Mouse (Mus musculus) neural tube, embryonic 15.5 days (tissue): ENCODE measurements around the gene Zmat1. TPM values are rescaled to one million over a fixed set of nuclear protein-coding genes. Genes with fewer than 3 reads are reported as not detected.
A peak's percentile ranks its signal among the peaks of the same experiment; 100 is the strongest.
"Not testable (repeated sequence)": the region's sequence is repeated elsewhere in the genome, so short reads cannot be mapped to it uniquely, and the experiment has no call there.

Experiments used
- ATAC-seq: fragments of 200-750 bp; cut with Nextera tagmentation; 2 replicates; pipeline ENCODE4 v1.8.0; 2017; ENCODE audit warnings: mild to moderate bottlenecking, moderate TSS enrichment, moderate library complexity; ENCODE audit not compliant: low FRiP score
- H3K27ac ChIP-seq: fragments of 300-500 bp; sonication (generic); replicated peaks from 2 replicates; pipeline ENCODE4 v1.5.1; 2015; ENCODE audit warnings: mild to moderate bottlenecking, inconsistent platforms
- H3K27me3 ChIP-seq: fragments of 300-500 bp; sonication (generic); replicated peaks from 2 replicates; pipeline ENCODE4 v1.6.1; 2015; ENCODE audit warnings: inconsistent platforms
- H3K36me3 ChIP-seq: fragments of 300-500 bp; sonication (generic); 2 replicates; pipeline ENCODE4 v1.6.1; 2015; ENCODE audit warnings: inconsistent platforms
- H3K4me1 ChIP-seq: fragments of 300-500 bp; sonication (generic); 2 replicates; pipeline ENCODE4 v1.6.1; 2015; ENCODE audit warnings: inconsistent platforms
- H3K4me2 ChIP-seq: fragments of 300-500 bp; sonication (generic); 2 replicates; pipeline ENCODE4 v1.6.1; 2015; ENCODE audit warnings: inconsistent platforms, mild to moderate bottlenecking, moderate library complexity
- H3K4me3 ChIP-seq: fragments of 300-500 bp; sonication (generic); replicated peaks from 2 replicates; pipeline ENCODE4 v1.5.1; 2015; ENCODE audit warnings: mild to moderate bottlenecking, inconsistent platforms
- H3K9ac ChIP-seq: fragments of 300-500 bp; sonication (generic); replicated peaks from 2 replicates; pipeline ENCODE4 v1.6.1; 2015; ENCODE audit warnings: mild to moderate bottlenecking, inconsistent platforms
- H3K9me3 ChIP-seq: fragments of 300-500 bp; sonication (generic); replicated peaks from 2 replicates; pipeline ENCODE4 v1.6.1; 2016; ENCODE audit warnings: inconsistent platforms
- WGBS: fragments of 180-500 bp; shearing (Covaris S2); methylation state at CpG from one replicate; pipeline ENCODE4 v1.1.7; 2015; ENCODE audit warnings: mixed read lengths; 5-methylcytosine and 5-hydroxymethylcytosine counted together
- polyA plus RNA-seq: library from polyadenylated mRNA; unstranded; fragments of >200 nt; fragmentation: Nextera tagmentation; extraction: Ambion mirVana; gene quantifications from 2 replicates; pipeline ENCODE4 v1.2.1, GENCODE M21; 2015

Gene Zmat1
- 9.7 and 9.9 TPM in 2 replicates for polyA plus RNA-seq

DNA sequence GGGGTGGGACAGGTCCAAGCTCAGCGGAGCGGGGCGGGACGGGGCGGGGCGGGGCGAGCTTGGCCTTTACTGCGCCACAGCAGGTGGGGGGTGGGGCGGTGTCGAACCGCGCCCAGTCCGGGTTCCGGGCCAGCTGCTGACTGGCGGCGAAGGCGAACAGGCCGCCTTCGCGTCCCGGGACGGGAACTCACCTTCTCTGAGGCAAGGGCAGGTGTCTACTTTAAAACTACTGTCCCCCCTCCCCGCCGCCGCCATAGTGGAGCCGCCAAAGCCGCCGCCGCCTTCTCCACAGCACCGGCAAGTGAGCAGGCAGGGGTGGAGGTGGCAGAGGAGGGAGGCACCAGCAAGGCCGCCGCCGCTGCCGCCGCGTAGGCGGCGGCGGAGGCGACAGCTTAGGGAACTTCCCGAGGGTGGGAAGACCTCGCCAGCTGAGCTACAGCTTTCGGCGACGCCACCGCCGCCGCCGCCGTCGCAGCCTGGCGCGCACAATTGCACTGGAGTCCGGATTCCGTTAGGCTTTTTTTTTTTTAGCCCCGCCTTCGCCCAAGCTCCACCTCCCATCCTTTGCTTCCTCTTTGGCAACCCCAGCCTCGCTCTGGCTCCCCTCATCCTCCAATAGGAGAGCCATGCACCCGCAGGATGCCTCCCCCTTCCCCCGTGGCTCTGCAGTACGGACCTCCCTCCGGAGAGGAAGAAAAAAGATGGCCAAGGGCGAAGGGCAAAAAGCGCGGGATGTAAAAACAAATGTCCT lies at the start of gene Zmat1:
Zmat1 (minus strand) TSS at position 490 of the 751 bp plus-strand sequence.
- peak within 1 kb of the TSS; percentile 81 for H3K9ac ChIP-seq
- ATAC-seq = peak; percentile 100
- peak within 1 kb of the TSS; percentile 96 for H3K27ac ChIP-seq
- H3K4me2 ChIP-seq = peak within 1 kb of the TSS; percentile 52
- no peaks in the 10 kb centered on the region for H3K9me3 ChIP-seq
- no peaks in the 10 kb centered on the region for H3K36me3 ChIP-seq
- no peaks in the 10 kb centered on the region for H3K27me3 ChIP-seq
- H3K4me1 ChIP-seq = no peaks in the 10 kb centered on the region
- H3K4me3 ChIP-seq = peak within 1 kb of the TSS; percentile 56
- 9% methylated on average over 34 of the region's 65 CpGs for WGBS

DNA sequence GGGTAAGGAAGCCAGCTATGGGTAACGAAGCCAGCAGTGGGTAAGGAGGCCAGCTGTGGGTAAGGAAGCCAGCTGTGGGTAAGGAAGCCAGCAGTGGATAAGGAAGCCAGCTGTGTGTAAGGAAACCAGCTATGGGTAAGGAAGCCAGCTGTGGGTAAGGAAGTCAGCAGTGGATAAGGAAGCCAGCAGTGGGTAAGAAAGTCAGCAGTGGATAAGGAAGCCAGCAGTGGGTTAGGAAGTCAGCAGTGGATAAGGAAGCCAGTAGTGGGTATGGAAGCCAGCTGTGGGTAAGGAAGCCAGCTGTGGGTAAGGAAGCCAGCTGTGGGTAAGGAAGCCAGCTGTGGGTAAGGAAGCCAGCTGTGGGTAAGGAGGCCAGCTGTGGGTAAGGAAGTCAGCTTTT lies 44.9 kb upstream of the Zmat1 start:
- not testable (repeated sequence) for H3K27me3 ChIP-seq, H3K4me3 ChIP-seq, H3K4me2 ChIP-seq, H3K9me3 ChIP-seq, ATAC-seq, H3K36me3 ChIP-seq, H3K4me1 ChIP-seq, H3K9ac ChIP-seq, H3K27ac ChIP-seq
- 75% methylated on average over 1 of the region's 1 CpGs for WGBS

- no peaks in the 10 kb centered on the region for H3K36me3 ChIP-seq
- no peaks in the 10 kb centered on the region for H3K4me1 ChIP-seq
- peak overlapping the region; percentile 56 for H3K4me2 ChIP-seq
- 28% methylated on average over 24 of the region's 24 CpGs for WGBS
- H3K27ac ChIP-seq = peak overlapping the region; percentile 41; the same call in 1 of the 2 replicates
- ATAC-seq = peak; percentile 92
- H3K4me3 ChIP-seq = peak overlapping the region; percentile 45
- no peaks in the 10 kb centered on the region for H3K9me3 ChIP-seq
- H3K27me3 ChIP-seq = no peaks in the 10 kb centered on the region
- H3K9ac ChIP-seq = peak overlapping the region; percentile 50
These were observed 27.0 kb upstream of the Zmat1 start for GRCm38 (mm10) chrX:135035962-135036375.

- Histone ChIP-seq H3K9ac (no peak overlapping the region), H3K36me3 (no peaks in the 10 kb centered on the region), H3K4me2 (no peak overlapping the region), H3K27ac (no peak overlapping the region), H3K4me1 (no peaks in the 10 kb centered on the region), H3K27me3 (peaks cover 4% of the 10 kb centered on the region; the same call in 1 of the 2 replicates), H3K9me3 (no peaks in the 10 kb centered on the region), H3K4me3 (no peak overlapping the region)
- WGBS = 89% methylated on average over 9 of the region's 9 CpGs
- no peak for ATAC-seq
These were observed 16.1 kb upstream of the Zmat1 start for GRCm38 (mm10) chrX:135025135-135025534.

DNA sequence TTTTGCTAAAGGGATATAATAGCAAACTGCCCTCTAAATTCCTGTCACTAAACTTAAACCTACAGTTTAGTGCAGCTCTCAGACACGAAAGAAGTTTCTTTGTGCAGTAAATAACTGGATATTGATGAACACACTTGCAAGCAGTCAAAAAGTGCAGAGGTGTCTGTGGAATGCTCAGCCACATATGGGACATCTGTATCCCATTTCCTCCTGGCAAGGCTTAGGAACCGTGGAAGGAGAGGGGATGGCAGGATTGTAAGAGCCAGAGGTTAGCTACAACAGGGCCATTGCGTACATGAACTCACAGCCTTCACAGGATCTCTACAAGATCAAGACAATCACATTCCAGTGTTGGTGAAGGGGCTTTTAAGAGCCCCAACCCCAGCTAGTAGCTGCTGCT lies 2.4 kb upstream of the Zmat1 start:
- WGBS = 60% methylated on average over 3 of the region's 3 CpGs
- Histone ChIP-seq H3K9me3 (no peaks in the 10 kb centered on the region), H3K4me2 (no peak overlapping the region), H3K4me1 (no peaks in the 10 kb centered on the region), H3K27me3 (peaks cover 3% of the 10 kb centered on the region; the same call in 1 of the 2 replicates), H3K36me3 (no peaks in the 10 kb centered on the region), H3K4me3 (no peak overlapping the region), H3K9ac (no peak overlapping the region), H3K27ac (no peak overlapping the region)
- no peak for ATAC-seq

- no peaks in the 10 kb centered on the region for H3K36me3 ChIP-seq
- WGBS = 35% methylated on average over 6 of the region's 6 CpGs
- no peaks in the 10 kb centered on the region for H3K9me3 ChIP-seq
These were observed 434 bp upstream of the Zmat1 start for GRCm38 (mm10) chrX:135009471-135009815.

GRCm38 (mm10) chrX:135008021-135008420 lies 988 bp downstream of the Zmat1 start:
- no peak for ATAC-seq
- H3K4me2 ChIP-seq = peak overlapping the region; percentile 52
- H3K4me1 ChIP-seq = no peaks in the 10 kb centered on the region
- 46% methylated on average over 5 of the region's 5 CpGs for WGBS
- peak overlapping the region; percentile 56 for H3K4me3 ChIP-seq
- H3K9me3 ChIP-seq = no peaks in the 10 kb centered on the region
- H3K36me3 ChIP-seq = no peaks in the 10 kb centered on the region
- no peaks in the 10 kb centered on the region for H3K27me3 ChIP-seq
- H3K9ac ChIP-seq = peak overlapping the region; percentile 81; the same call in 1 of the 2 replicates
- no peak overlapping the region; the same call in 1 of the 2 replicates for H3K27ac ChIP-seq

More at GRCm38 (mm10) chrX:135009471-135009815, 434 bp upstream of the Zmat1 start:
- Histone ChIP-seq H3K4me2 (peak overlapping the region; percentile 49), H3K27me3 (peaks cover 3% of the 10 kb centered on the region; the same call in 1 of the 2 replicates), H3K9ac (0 out of 2 replicates have a peak overlapping the region, but pooled peaks have one; percentile 30), H3K4me3 (peak overlapping the region; percentile 56), H3K4me1 (no peaks in the 10 kb centered on the region), H3K27ac (peak overlapping the region; percentile 96)
- peak; percentile 21; the same call in 1 of the 2 replicates for ATAC-seq

- WGBS = 92% methylated on average over 19 of the region's 19 CpGs
- Histone ChIP-seq H3K36me3 (no peaks in the 10 kb centered on the region), H3K4me2 (peak within 1 kb of the TSS; percentile 52), H3K27me3 (no peaks in the 10 kb centered on the region; the same call in 1 of the 2 replicates), H3K4me1 (no peaks in the 10 kb centered on the region), H3K9me3 (no peaks in the 10 kb centered on the region), H3K9ac (no peak within 1 kb of the TSS), H3K27ac (no peak within 1 kb of the TSS), H3K4me3 (peak within 1 kb of the TSS; percentile 35)
- ATAC-seq = no peak
These were observed 44.5 kb downstream of the Zmat1 start, which contains the start of gene Nxf2 for GRCm38 (mm10) chrX:134964546-134964945. Gene Nxf2 (minus strand): TSS chrX:134964754.

- no peaks in the 10 kb centered on the region for H3K36me3 ChIP-seq
- WGBS = 56% methylated on average over 34 of the region's 53 CpGs
- H3K4me3 ChIP-seq = peak overlapping the region; percentile 35
- ATAC-seq = peak; percentile 94
- H3K27ac ChIP-seq = no peak overlapping the region
- H3K4me2 ChIP-seq = peak overlapping the region; percentile 52
- H3K9me3 ChIP-seq = no peaks in the 10 kb centered on the region
- H3K9ac ChIP-seq = no peak overlapping the region
- no peaks in the 10 kb centered on the region for H3K4me1 ChIP-seq
- 0 out of 2 replicates have a peak, but pooled peaks cover 3% of the 10 kb centered on the region for H3K27me3 ChIP-seq
These were observed 45.5 kb downstream of the Zmat1 start for GRCm38 (mm10) chrX:134963305-134964094.

- H3K9ac ChIP-seq = no peak overlapping the region
- no peaks in the 10 kb centered on the region for H3K36me3 ChIP-seq
- H3K27me3 ChIP-seq = no peaks in the 10 kb centered on the region
- H3K4me3 ChIP-seq = no peak overlapping the region
- no peaks in the 10 kb centered on the region for H3K9me3 ChIP-seq
- WGBS = 34% methylated on average over 5 of the region's 5 CpGs
- no peak overlapping the region for H3K4me2 ChIP-seq
- H3K27ac ChIP-seq = no peak overlapping the region
- no peak for ATAC-seq
- no peaks in the 10 kb centered on the region for H3K4me1 ChIP-seq
These were observed 78.6 kb downstream of the Zmat1 start for GRCm38 (mm10) chrX:134930361-134930760.

GRCm38 (mm10) chrX:134929927-134930326 lies 79.1 kb downstream of the Zmat1 start:
- 78% methylated on average over 5 of the region's 5 CpGs for WGBS

More at GRCm38 (mm10) chrX:134929927-134930326, 79.1 kb downstream of the Zmat1 start:
- no peak overlapping the region for H3K4me3 ChIP-seq
- no peak overlapping the region for H3K9ac ChIP-seq
- no peak for ATAC-seq
- no peaks in the 10 kb centered on the region for H3K4me1 ChIP-seq
- H3K9me3 ChIP-seq = no peaks in the 10 kb centered on the region
- H3K4me2 ChIP-seq = no peak overlapping the region
- H3K27ac ChIP-seq = no peak overlapping the region
- no peaks in the 10 kb centered on the region for H3K27me3 ChIP-seq
- no peaks in the 10 kb centered on the region for H3K36me3 ChIP-seq
